Mouse (Mus musculus) granulocyte monocyte progenitor cell, adult 5-6 weeks (primary cell): ENCODE data around the gene Cacna2d4. TPM values are rescaled to one million over a fixed set of nuclear protein-coding genes. Genes with fewer than 3 reads are reported as not detected.
A peak's percentile ranks its signal among the peaks of the same experiment; 100 is the strongest.

Source experiments
- ATAC-seq: replicated peaks from 2 replicates; pipeline ENCODE4 v1.8.0; 2016; ENCODE audit warnings: mild to moderate bottlenecking, moderate TSS enrichment, inconsistent platforms; ENCODE audit not compliant: poor library complexity, severe bottlenecking
- total RNA-seq, 2 experiments: library from RNA; stranded (forward) in 1 of 2; stranded (reverse) in 1 of 2; fragments of 200-712, 200-1000 nt in 1 of 2; fragments of >200 nt in 1 of 2; fragmentation: Nextera tagmentation in 1 of 2; gene quantifications; 2 replicates each; pipeline ENCODE4 v1.2.3; 2014 to 2017

Gene Cacna2d4
- total RNA-seq, 2 experiments from 2014 or later: 0.10 TPM; not detected in 1

GRCm38 (mm10) chr6:119301310-119301709 is 65.0 kb downstream of the Cacna2d4 start:
- no peak for ATAC-seq

- ATAC-seq: peak; percentile 78
Observed at GRCm38 (mm10) chr6:119303331-119303730, 67.0 kb downstream of the Cacna2d4 start.

- no peak for ATAC-seq
Observed at GRCm38 (mm10) chr6:119307867-119308413, 71.6 kb downstream of the Cacna2d4 start.

GRCm38 (mm10) chr6:119310176-119310575 is 73.8 kb downstream of the Cacna2d4 start:
- ATAC-seq: no peak

DNA sequence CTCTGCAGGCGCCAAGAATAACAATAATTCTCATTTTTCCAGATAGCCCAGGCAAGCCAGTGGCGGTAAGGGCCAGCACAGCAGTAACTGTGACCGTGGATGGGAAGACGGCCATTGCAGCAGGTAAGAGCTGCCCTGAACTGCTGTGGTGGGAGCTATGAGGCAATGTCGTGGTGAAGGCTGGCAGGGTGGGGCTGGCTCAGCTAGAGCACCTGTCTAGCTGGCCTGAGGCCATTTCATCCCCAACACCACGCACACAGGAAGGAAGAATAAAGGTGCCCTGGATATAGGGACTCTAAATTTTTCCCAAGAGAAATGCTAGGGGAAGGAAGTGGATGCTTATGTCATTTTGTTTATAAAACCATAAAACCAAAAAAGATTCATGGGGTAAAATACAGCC is 76.1 kb downstream of the Cacna2d4 start:
- no peak for ATAC-seq

DNA sequence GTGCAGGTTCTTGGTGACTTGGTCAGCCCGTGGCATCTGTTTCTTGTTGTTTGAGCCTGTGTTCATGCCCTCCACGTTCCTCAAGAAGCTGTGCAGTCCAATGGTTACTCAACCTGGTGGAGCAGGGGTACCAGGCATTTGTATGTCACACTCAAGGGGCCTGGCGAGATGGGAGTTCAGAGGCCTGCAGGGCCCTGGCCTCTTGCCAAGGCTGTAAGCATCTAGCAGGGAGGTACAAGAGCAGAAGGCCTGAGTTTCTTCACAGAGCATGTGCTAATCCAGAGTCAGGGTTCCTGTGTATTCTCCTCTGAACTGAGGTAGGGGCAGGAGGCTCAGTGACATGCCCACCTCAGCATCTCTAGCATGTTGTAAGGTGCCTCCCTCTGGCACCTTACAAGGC is 76.8 kb downstream of the Cacna2d4 start:
- ATAC-seq: no peak

DNA sequence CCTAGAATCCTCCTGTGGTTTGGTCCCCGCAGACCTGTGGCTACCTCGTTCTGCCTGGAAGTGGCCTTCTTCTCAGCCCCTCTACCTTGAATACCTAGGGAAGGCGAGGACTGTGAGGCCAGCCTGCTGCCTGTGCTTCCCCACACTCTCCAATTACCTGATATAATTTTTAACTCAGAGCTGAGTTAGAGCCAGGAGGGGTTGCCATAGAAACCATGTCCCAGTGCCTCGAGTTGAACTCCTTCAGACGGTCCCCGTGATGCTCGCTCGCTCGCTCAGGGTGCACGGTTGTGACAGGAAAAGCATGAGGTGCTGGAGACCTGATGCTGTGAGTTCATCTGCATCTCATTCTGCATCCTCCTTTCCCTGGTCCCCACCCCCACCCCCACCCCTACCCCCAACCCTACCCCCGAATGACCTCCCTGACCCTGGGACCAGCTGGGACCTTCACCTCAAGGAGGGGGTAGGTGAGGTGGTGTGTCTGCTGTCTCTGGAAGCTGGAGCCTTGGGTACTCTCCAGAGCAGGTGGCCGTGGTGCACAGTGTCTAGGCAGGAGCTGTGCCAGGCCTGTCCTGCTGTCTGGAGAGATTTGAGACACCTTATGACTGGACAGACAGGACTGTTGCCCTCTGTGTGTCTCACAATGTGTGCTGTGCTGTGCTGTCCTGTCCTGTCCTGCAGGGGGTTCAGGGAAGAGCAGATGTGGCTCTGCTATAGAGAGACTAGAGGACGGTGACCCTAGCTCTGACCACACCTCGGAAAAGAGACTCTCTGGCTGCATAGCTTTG is 77.5 kb downstream of the Cacna2d4 start:
- no peak for ATAC-seq

GRCm38 (mm10) chr6:119314751-119315476 is 78.6 kb downstream of the Cacna2d4 start:
- peak; percentile 42; the same call in 1 of the 2 replicates for ATAC-seq

- ATAC-seq: no peak
Observed at GRCm38 (mm10) chr6:119318732-119319131, 82.4 kb downstream of the Cacna2d4 start.

- no peak for ATAC-seq
Observed at GRCm38 (mm10) chr6:119319358-119319757, 83.0 kb downstream of the Cacna2d4 start.

DNA sequence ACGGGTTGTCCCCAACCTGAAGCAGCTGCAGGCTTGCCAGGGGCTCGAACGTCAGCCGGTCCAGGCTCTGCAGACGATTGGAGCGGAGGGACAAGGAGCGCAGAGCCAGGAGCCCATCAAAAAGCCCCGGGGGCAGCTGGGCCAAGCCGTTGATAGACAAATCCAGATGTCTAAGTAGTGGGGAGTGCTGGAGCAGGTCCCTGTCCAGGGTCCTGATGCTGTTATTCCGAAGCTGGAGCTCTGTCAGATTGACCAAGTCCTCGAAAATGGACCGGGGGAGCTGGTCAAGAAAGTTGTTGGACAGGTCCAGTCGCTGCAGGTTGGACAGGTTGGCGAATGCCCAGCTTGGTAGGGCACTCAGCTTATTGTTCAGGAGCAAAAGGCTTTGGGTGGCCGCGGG is 84.2 kb downstream of the Cacna2d4 start:
- no peak for ATAC-seq

DNA sequence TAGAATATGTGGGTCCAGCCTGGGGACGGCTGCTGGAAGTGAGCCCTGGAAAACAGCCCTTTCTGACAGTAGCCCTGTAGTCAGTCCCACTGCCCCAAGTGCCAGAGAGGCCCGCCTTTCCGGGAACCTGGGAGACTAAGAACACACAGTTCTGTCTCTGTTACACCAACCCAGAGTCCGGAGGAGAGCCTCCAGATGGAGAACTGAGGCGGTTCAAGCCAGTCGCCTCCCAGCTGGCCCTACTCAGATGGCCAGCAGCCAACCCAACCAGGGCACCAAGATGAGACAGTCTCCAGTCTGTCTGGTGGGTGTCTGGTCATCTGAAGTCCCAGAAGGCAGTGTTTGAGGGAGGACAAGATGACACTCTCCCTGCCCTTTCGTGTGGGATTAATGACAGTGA is 85.4 kb downstream of the Cacna2d4 start:
- no peak for ATAC-seq

- ATAC-seq: no peak
Observed at GRCm38 (mm10) chr6:119324776-119325175, 88.5 kb downstream of the Cacna2d4 start.

DNA sequence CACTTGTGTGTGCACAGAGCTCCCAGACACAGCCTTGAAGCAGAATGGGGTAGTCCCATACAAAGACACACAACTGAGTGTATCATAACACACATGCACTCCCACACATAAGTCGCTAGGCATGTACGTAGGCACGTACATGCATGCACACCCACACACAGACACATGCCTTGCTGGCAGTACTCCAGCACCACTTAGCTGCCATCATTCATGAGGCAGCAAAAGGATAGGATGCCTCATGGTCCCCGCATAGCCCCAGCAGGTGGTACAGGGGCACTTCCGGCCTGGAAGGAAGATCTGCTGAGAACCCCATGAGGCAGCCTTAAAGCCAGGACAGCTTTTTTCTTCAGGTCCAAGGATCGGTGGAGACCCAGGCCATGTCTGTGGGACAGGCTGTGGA is 89.7 kb downstream of the Cacna2d4 start:
- no peak for ATAC-seq

DNA sequence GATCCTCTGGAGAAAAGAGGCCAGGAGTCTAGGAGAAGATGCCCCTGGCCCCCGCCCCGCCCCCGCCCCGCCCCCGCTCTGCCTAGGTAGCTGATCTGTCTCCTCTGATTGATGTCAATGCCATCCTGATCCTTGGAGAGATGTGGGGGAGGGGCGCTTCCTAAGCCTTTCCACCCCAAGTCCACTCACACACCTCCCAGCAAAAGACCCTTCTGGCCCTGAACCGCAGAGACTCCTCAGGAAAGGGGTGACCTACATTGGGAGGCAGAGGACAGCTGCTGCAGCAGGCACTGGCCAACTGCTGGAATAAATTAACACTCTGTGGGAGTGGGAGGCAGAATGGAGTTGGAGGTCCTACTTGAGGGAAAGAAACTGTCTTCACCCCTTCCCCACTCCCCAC is 90.2 kb downstream of the Cacna2d4 start:
- no peak for ATAC-seq

GRCm38 (mm10) chr6:119328521-119329115 is 92.3 kb downstream of the Cacna2d4 start:
- ATAC-seq: peak; percentile 31; the same call in 1 of the 2 replicates

GRCm38 (mm10) chr6:119329215-119329714 is 92.9 kb downstream of the Cacna2d4 start:
- no peak for ATAC-seq

- no peak for ATAC-seq
Observed at GRCm38 (mm10) chr6:119329936-119330335, 93.6 kb downstream of the Cacna2d4 start.

- ATAC-seq: peak; percentile 19; the same call in 1 of the 2 replicates
Observed at GRCm38 (mm10) chr6:119330506-119330905, 94.2 kb downstream of the Cacna2d4 start, which contains the start of gene Lrtm2. Gene Lrtm2, minus strand, starts transcription at chr6:119330766.

DNA sequence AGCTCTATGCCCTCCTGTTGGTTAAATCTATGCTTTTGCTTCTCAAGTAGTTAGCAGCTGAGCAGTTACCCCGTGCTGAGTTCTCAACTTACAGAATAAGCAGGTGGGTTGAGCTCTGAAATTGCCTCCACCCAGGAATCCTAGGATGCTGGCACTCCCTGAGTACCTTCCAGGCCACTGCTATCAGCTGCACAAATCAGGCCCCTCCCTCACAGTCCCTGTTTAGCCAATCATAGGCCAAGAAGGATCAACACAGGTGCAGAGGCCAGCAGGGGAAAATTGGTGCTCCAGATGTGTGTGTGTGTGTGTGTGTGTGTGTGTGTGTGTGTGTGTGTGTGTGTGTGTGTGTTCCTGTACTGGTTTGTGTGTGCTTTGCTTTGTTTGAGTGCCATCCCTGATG is 95.8 kb downstream of the Cacna2d4 start:
- ATAC-seq: no peak

DNA sequence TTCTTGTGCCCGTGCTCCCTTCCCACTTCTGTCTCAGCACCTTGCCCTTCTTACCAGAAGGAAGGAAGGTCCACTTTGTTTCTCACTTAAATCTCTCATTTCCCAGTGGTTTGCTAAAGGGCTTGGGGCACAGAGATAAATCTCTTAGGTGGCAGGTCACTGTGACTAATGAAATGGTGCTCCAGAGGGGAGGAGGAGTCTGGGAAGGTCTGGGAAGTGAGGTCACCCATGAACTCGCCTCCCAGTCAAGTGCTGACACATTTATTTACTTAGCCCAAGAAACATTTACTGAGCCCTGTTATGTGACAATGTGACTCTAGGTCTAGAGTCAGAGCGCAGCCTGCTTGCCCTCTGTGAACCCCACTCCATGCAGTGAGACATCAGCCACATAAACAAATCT is 96.9 kb downstream of the Cacna2d4 start:
- no peak for ATAC-seq
